Mouse (Mus musculus) spleen, postnatal 0 days (tissue): Measurements from ENCODE around the gene Rras2. TPM values are rescaled to one million over a fixed set of nuclear protein-coding genes. Genes with fewer than 3 reads are reported as not detected.

Source experiments
- polyA plus RNA-seq: library from polyadenylated mRNA; unstranded; fragments of >200 nt; fragmentation: Nextera tagmentation; extraction: Ambion mirVana; gene quantifications from 2 replicates; pipeline ENCODE4 v1.2.1, GENCODE M21; 2015

The Rras2 gene
- 8.3 and 9.3 TPM in 2 replicates for polyA plus RNA-seq

GRCm38 (mm10) chr7:114117444-114117905 lies at the start of gene Rras2:
TSS of gene Rras2 (minus strand) at chr7:114117781.

Other genes with a start within 250 kb of the Rras2 start
- gene Copb1, start 136.9 kb upstream of the Rras2 start, polyA plus RNA-seq: 45.0 and 52.5 TPM in 2 replicates
- gene Psma1, start 158.3 kb upstream of the Rras2 start, polyA plus RNA-seq: 292 and 316 TPM in 2 replicates